Mouse (Mus musculus) cortical plate, adult 2 months (tissue): ENCODE results near the gene Cul7.

Experiments
- CTCF ChIP-seq: fragments of 200-500 bp; IDR thresholded peaks from 2 replicates; pipeline ENCODE4 v1.5.1; 2011; ENCODE audit warnings: mild to moderate bottlenecking, control low read depth, low read length; ENCODE audit not compliant: insufficient read depth; ENCODE audit errors: extremely low read depth
- POLR2A ChIP-seq: fragments of 200-500 bp; IDR thresholded peaks from 2 replicates; pipeline ENCODE4 v1.6.1; 2011; ENCODE audit warnings: mild to moderate bottlenecking, low read length, control low read depth; ENCODE audit not compliant: insufficient read depth; ENCODE audit errors: extremely low read depth

DNA sequence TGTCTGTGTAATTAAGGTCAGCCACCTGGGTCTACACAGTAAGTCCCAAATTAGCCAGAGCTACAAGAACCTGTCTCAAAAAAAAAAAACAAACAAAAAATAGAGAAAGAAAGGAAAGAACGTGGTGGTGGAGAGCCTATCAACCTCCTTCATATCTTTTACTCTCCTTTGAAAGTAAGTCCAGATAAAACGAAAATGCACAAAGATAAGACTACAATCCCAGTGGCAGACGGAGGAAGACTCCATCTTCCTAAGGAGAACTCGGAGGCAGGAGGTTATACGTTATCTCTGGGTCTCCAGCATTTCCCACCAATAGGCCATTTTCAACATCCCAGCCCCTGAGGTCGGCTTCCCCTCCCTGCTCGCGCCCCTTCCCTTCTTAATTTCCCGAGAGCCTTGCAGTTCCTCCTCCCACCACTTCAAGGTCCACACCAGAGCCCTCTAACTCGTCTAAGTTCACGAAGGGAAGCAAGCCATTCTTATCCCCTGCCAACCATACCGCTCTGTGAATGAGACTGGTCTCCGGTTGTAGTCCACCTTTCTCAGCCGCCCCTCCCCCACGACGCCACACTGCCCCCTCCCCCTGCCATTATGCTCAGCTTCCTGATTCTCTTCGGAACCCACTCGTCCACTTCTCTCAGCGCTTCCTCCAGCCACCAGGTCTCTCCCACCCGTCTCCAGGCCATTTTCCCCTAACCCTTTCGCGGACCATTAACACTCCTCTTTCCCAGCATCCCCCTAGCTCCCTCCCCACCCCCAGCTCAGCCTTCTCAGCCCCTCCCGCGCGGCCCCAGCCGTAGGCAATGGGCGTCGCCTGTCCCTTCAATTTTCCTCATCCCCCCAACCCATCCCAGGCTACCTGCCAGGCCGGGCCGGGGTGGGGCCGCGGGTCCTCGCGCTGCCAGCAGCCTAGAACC lies 30.0 kb downstream of the Cul7 start:
- TF ChIP-seq CTCF, result no peak
- no peak for TF ChIP-seq POLR2A
